Mouse (Mus musculus): Measurements from ENCODE around the gene Sf1. TPM values are rescaled to one million over a fixed set of nuclear protein-coding genes. Genes with fewer than 3 reads are reported as not detected.

Gene Sf1
- polyA plus RNA-seq, 1 experiment from 2014 or later, result 91.7 TPM

DNA sequence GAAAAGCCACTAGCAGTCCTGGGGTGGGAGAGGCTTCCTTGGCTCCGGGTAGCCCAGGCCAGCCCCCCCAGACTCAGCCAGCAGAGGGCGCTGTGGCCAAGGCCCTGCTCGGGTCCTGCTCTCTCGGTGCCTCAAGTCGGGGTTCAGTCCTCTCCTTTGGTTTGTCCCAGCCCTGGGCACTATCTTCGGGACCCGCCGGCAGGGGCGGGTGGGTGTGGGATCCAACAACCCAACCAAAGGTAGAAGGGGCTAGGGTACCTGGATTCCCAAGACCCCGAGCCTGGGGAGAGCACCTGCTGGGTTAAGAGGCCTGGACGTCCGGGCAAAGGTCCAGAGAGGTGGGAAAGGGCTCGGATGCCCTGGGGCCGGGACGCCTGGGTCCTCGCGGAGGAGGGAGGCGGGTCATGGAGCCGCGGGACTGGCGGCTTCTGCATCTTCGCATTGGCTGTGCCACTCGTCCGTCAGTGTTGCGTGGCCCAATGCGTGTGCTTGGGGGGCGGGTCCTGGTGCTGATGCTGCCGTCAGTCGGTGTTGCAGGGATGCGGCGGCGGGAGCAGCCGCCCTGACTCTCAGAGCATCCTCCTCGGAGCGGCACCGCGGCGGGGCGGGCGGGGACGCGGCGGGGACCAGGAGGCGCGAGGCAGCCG lies 54.9 kb downstream of the Sf1 start, which contains the start of gene Nrxn2:
Gene Nrxn2 (plus strand): TSS at position 499 of the 647 bp plus-strand sequence.
- Histone ChIP-seq H3K4me2 (ENCODE audit: low read depth, low read length) (peak within 1 kb of the TSS; percentile 78), H3K27me3 (ENCODE audit: control insufficient read depth, insufficient read depth, low read length) (no peaks in the 10 kb centered on the region), H3K4me3 (ENCODE audit: low read depth, low read length) (peak within 1 kb of the TSS; percentile 64), H3K36me3 (ENCODE audit: control insufficient read depth, insufficient read depth, low read length) (no peaks in the 10 kb centered on the region), H3K9ac (replicated peaks; ENCODE audit: low read depth, low read length) (peak within 1 kb of the TSS; percentile 80), H3K4me1 (ENCODE audit: control insufficient read depth, insufficient read depth, low read length) (peaks cover 47% of the 10 kb centered on the region), H3K9me3 (ENCODE audit: control insufficient read depth, low read length) (no peaks in the 10 kb centered on the region), H3K27ac (ENCODE audit: low read depth, low read length) (peak within 1 kb of the TSS; percentile 92)
- ATAC-seq (ENCODE audit: low read depth), result peak; percentile 93
- WGBS, result 1% methylated on average over 35 of the region's 46 CpGs

GRCm38 (mm10) chr19:6418984-6419692 lies 55.6 kb downstream of the Sf1 start:
- H3K4me3 ChIP-seq (ENCODE audit: low read depth, low read length), result peak overlapping the region; percentile 64
- H3K27me3 ChIP-seq (ENCODE audit: control insufficient read depth, insufficient read depth, low read length), result no peaks in the 10 kb centered on the region
- no peaks in the 10 kb centered on the region for H3K36me3 ChIP-seq (ENCODE audit: control insufficient read depth, insufficient read depth, low read length)
- H3K9me3 ChIP-seq (ENCODE audit: control insufficient read depth, low read length), result no peaks in the 10 kb centered on the region
- H3K4me2 ChIP-seq (ENCODE audit: low read depth, low read length), result peak overlapping the region; percentile 78
- peaks cover 51% of the 10 kb centered on the region for H3K4me1 ChIP-seq (ENCODE audit: control insufficient read depth, insufficient read depth, low read length)
- peak overlapping the region; percentile 92 for H3K27ac ChIP-seq (ENCODE audit: low read depth, low read length)
- ATAC-seq (ENCODE audit: low read depth), result peak; percentile 19; the same call in 1 of the 2 replicates
- 11% methylated on average over 15 of the region's 23 CpGs for WGBS
- peak overlapping the region; percentile 80 for H3K9ac ChIP-seq (replicated peaks; ENCODE audit: low read depth, low read length)

DNA sequence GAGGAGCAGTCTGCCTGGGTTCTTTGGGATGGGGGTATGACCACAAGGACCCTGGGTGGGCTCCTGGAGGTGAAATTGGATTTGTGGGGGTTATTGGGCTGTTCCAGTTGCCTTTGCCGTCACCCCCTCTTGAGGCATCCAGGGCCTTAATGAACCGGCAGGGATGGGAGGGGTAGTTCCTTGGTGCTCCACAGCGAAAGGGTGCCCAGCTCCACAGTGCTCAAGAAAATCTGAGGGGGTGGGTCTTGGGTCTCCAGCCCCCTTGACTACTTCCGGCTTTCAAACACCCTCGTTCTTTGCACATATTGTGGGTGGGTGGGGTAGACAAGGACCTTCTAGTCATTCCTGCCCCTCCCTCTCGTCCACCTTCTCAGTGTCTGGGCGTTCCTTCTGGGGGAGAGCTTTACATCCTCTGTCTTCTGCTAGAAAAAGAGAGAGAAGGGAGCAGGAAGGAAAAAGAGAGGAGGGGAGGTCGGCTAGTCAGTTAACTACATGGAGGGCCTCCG lies 56.4 kb downstream of the Sf1 start:
- Histone ChIP-seq H3K27ac (ENCODE audit: low read depth, low read length) (peak overlapping the region; percentile 92), H3K9ac (replicated peaks; ENCODE audit: low read depth, low read length) (peak overlapping the region; percentile 80), H3K9me3 (ENCODE audit: control insufficient read depth, low read length) (no peaks in the 10 kb centered on the region), H3K36me3 (ENCODE audit: control insufficient read depth, insufficient read depth, low read length) (no peaks in the 10 kb centered on the region), H3K4me2 (ENCODE audit: low read depth, low read length) (peak overlapping the region; percentile 78), H3K4me1 (ENCODE audit: control insufficient read depth, insufficient read depth, low read length) (peaks cover 57% of the 10 kb centered on the region), H3K4me3 (ENCODE audit: low read depth, low read length) (peak overlapping the region; percentile 64), H3K27me3 (ENCODE audit: control insufficient read depth, insufficient read depth, low read length) (no peaks in the 10 kb centered on the region)
- WGBS, result 43% methylated on average over 9 of the region's 9 CpGs
- ATAC-seq (ENCODE audit: low read depth), result no peak

DNA sequence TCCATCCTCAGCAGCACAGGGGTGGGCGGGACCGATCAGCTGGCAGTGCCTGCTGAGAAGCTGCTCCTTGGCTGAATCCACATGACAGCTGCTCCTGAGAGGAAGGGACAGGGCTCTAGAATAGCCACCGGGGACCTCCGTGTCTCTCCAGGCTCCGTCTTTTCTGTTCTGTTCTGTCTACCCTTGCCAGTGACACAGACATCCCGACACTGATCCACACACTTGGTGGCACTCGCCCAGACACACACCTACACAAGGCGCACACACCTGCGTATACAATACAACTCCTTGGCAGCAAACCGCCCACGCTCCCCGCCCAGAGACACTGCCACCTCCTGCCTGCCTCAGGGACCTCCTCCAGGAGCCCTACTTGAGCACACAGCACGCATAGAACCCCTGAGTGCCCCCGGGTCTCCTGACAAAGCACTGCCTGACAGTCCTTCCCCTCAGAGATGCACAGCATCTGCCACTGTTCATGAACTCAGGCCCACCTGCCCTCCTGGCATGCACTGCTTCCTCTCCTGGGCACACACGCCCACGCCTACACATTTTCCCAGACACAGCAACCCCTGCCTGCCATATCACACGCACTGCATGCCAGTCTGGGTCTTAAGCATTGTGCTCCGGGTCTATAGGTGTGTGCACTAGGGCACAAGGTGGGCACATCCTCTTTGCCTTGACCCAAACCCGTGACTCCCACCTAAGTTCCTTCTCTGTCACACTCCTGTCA lies 57.2 kb downstream of the Sf1 start:
- no peak overlapping the region for H3K27ac ChIP-seq (ENCODE audit: low read depth, low read length)
- peak overlapping the region; percentile 80 for H3K9ac ChIP-seq (replicated peaks; ENCODE audit: low read depth, low read length)
- H3K4me3 ChIP-seq (ENCODE audit: low read depth, low read length), result peak overlapping the region; percentile 64
- no peak for ATAC-seq (ENCODE audit: low read depth)
- H3K9me3 ChIP-seq (ENCODE audit: control insufficient read depth, low read length), result no peaks in the 10 kb centered on the region
- H3K4me1 ChIP-seq (ENCODE audit: control insufficient read depth, insufficient read depth, low read length), result peaks cover 60% of the 10 kb centered on the region
- H3K27me3 ChIP-seq (ENCODE audit: control insufficient read depth, insufficient read depth, low read length), result no peaks in the 10 kb centered on the region
- 48% methylated on average over 19 of the region's 19 CpGs for WGBS
- no peaks in the 10 kb centered on the region for H3K36me3 ChIP-seq (ENCODE audit: control insufficient read depth, insufficient read depth, low read length)
- peak overlapping the region; percentile 78 for H3K4me2 ChIP-seq (ENCODE audit: low read depth, low read length)

GRCm38 (mm10) chr19:6421211-6421590 lies 57.7 kb downstream of the Sf1 start:
- 74% methylated on average over 9 of the region's 9 CpGs for WGBS
- Histone ChIP-seq H3K9ac (replicated peaks; ENCODE audit: low read depth, low read length) (no peak overlapping the region), H3K27me3 (ENCODE audit: control insufficient read depth, insufficient read depth, low read length) (no peaks in the 10 kb centered on the region), H3K4me2 (ENCODE audit: low read depth, low read length) (peak overlapping the region; percentile 78), H3K4me1 (ENCODE audit: control insufficient read depth, insufficient read depth, low read length) (peaks cover 59% of the 10 kb centered on the region), H3K36me3 (ENCODE audit: control insufficient read depth, insufficient read depth, low read length) (no peaks in the 10 kb centered on the region), H3K4me3 (ENCODE audit: low read depth, low read length) (no peak overlapping the region; the same call in 1 of the 2 replicates), H3K27ac (ENCODE audit: low read depth, low read length) (no peak overlapping the region), H3K9me3 (ENCODE audit: control insufficient read depth, low read length) (no peaks in the 10 kb centered on the region)
- ATAC-seq (ENCODE audit: low read depth), result no peak

DNA sequence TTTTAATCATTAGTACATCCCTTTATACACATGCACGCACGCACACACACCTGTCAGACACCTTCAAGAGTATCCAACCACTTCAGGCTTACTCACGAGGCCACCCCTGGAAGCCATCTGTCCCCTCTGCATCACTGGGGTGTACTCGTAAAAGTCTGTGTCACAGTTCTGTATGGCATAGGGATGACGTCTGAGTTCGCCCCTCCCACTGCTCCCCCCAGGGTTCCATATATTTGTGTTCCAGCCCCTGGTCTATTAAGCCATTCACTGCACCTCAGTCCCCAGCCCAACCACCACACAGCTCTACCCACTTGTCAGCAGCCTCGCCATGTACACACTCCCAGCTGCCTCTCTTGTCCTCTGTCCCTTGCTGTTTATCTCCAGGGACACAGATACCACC lies 58.5 kb downstream of the Sf1 start:
- Histone ChIP-seq H3K27ac (ENCODE audit: low read depth, low read length) (no peak overlapping the region), H3K4me3 (ENCODE audit: low read depth, low read length) (no peak overlapping the region), H3K4me1 (ENCODE audit: control insufficient read depth, insufficient read depth, low read length) (peaks cover 59% of the 10 kb centered on the region), H3K27me3 (ENCODE audit: control insufficient read depth, insufficient read depth, low read length) (no peaks in the 10 kb centered on the region), H3K4me2 (ENCODE audit: low read depth, low read length) (no peak overlapping the region), H3K36me3 (ENCODE audit: control insufficient read depth, insufficient read depth, low read length) (no peaks in the 10 kb centered on the region), H3K9me3 (ENCODE audit: control insufficient read depth, low read length) (no peaks in the 10 kb centered on the region), H3K9ac (replicated peaks; ENCODE audit: low read depth, low read length) (no peak overlapping the region)
- 65% methylated on average over 7 of the region's 7 CpGs for WGBS
- ATAC-seq (ENCODE audit: low read depth), result no peak

DNA sequence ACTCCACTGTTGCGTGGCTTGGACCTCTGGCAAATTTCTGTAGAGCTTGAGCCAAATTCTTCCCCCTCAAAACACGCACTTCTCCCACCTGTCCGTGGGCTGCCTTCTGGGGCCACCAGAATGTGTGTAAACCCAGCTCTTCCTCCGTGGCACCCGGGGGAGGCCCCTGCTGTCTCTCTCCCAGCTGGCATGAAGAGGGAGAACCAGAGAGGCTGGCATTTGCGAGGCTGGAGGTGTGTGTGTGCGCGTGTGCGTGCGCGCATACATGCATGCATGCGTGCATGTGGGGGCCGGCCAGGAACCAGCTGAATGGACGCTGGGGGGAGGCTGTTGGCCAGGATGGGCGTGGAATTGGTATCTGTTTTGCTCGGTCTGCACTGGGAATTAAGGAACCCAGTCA lies 59.8 kb downstream of the Sf1 start:
- Histone ChIP-seq H3K36me3 (ENCODE audit: control insufficient read depth, insufficient read depth, low read length) (0 out of 2 replicates have a peak, but pooled peaks cover 2% of the 10 kb centered on the region), H3K27me3 (ENCODE audit: control insufficient read depth, insufficient read depth, low read length) (peaks cover 5% of the 10 kb centered on the region; the same call in 1 of the 2 replicates), H3K27ac (ENCODE audit: low read depth, low read length) (no peak overlapping the region), H3K4me3 (ENCODE audit: low read depth, low read length) (no peak overlapping the region), H3K9me3 (ENCODE audit: control insufficient read depth, low read length) (no peaks in the 10 kb centered on the region), H3K4me1 (ENCODE audit: control insufficient read depth, insufficient read depth, low read length) (peaks cover 65% of the 10 kb centered on the region), H3K4me2 (ENCODE audit: low read depth, low read length) (no peak overlapping the region), H3K9ac (replicated peaks; ENCODE audit: low read depth, low read length) (no peak overlapping the region)
- no peak for ATAC-seq (ENCODE audit: low read depth)
- 81% methylated on average over 16 of the region's 16 CpGs for WGBS

GRCm38 (mm10) chr19:6424137-6424881 lies 60.8 kb downstream of the Sf1 start:
- peaks cover 73% of the 10 kb centered on the region for H3K4me1 ChIP-seq (ENCODE audit: control insufficient read depth, insufficient read depth, low read length)
- H3K9ac ChIP-seq (replicated peaks; ENCODE audit: low read depth, low read length), result no peak overlapping the region
- H3K36me3 ChIP-seq (ENCODE audit: control insufficient read depth, insufficient read depth, low read length), result 0 out of 2 replicates have a peak, but pooled peaks cover 5% of the 10 kb centered on the region
- no peak overlapping the region for H3K4me3 ChIP-seq (ENCODE audit: low read depth, low read length)
- WGBS, result 61% methylated on average over 8 of the region's 8 CpGs
- no peak overlapping the region for H3K4me2 ChIP-seq (ENCODE audit: low read depth, low read length)
- H3K9me3 ChIP-seq (ENCODE audit: control insufficient read depth, low read length), result no peaks in the 10 kb centered on the region
- H3K27ac ChIP-seq (ENCODE audit: low read depth, low read length), result no peak overlapping the region
- peaks cover 7% of the 10 kb centered on the region; the same call in 1 of the 2 replicates for H3K27me3 ChIP-seq (ENCODE audit: control insufficient read depth, insufficient read depth, low read length)
- no peak for ATAC-seq (ENCODE audit: low read depth)

All from neural tube, embryonic 14.5 days (tissue).